Mouse (Mus musculus): ENCODE data around the gene Megf6.

The Megf6 gene

GRCm38 (mm10) chr4:154159961-154160537 is 10.5 kb upstream of the Megf6 start:
- in situ Hi-C loops (cut with MboI) = no loop called here

- in situ Hi-C loops (cut with MboI) = no loop called here
Observed at GRCm38 (mm10) chr4:154160538-154161390, 9.8 kb upstream of the Megf6 start, which contains the start of gene Tprgl. Gene Tprgl, minus strand, starts transcription at chr4:154160666.

- in situ Hi-C loops (cut with MboI) = no loop called here
Observed at GRCm38 (mm10) chr4:154163296-154163695, 7.2 kb upstream of the Megf6 start.

- in situ Hi-C loops (cut with MboI) = no loop called here
Observed at GRCm38 (mm10) chr4:154167053-154167452, 3.5 kb upstream of the Megf6 start.

GRCm38 (mm10) chr4:154170021-154170420 is 509 bp upstream of the Megf6 start:
- in situ Hi-C loops (cut with MboI) = no loop called here

- in situ Hi-C loops (cut with MboI) = no loop called here
Observed at GRCm38 (mm10) chr4:154171151-154171930, 811 bp downstream of the Megf6 start.

- in situ Hi-C loops (cut with MboI) = no loop called here
Observed at GRCm38 (mm10) chr4:154171931-154172604, 1.5 kb downstream of the Megf6 start.

GRCm38 (mm10) chr4:154177257-154177656 is 6.7 kb downstream of the Megf6 start:
- in situ Hi-C loops (cut with MboI) = no loop called here

- in situ Hi-C loops (cut with MboI) = no loop called here
Observed at GRCm38 (mm10) chr4:154181001-154181400, 10.5 kb downstream of the Megf6 start.

- in situ Hi-C loops (cut with MboI) = no loop called here
Observed at GRCm38 (mm10) chr4:154183566-154183965, 13.0 kb downstream of the Megf6 start.

GRCm38 (mm10) chr4:154185001-154185400 is 14.5 kb downstream of the Megf6 start:
- in situ Hi-C loops (cut with MboI) = no loop called here

- in situ Hi-C loops (cut with MboI) = no loop called here
Observed at GRCm38 (mm10) chr4:154186002-154186537, 15.5 kb downstream of the Megf6 start.

- in situ Hi-C loops (cut with MboI) = no loop called here
Observed at GRCm38 (mm10) chr4:154188948-154189347, 18.4 kb downstream of the Megf6 start.

- in situ Hi-C loops (cut with MboI) = no loop called here
Observed at GRCm38 (mm10) chr4:154197961-154198360, 27.4 kb downstream of the Megf6 start.

GRCm38 (mm10) chr4:154198377-154198961 is 27.9 kb downstream of the Megf6 start:
- in situ Hi-C loops (cut with MboI) = no loop called here

- in situ Hi-C loops (cut with MboI) = no loop called here
Observed at GRCm38 (mm10) chr4:154201511-154201910, 31.0 kb downstream of the Megf6 start.

GRCm38 (mm10) chr4:154204532-154204931 is 34.0 kb downstream of the Megf6 start:
- in situ Hi-C loops (cut with MboI) = no loop called here

GRCm38 (mm10) chr4:154205392-154205791 is 34.9 kb downstream of the Megf6 start:
- in situ Hi-C loops (cut with MboI) = no loop called here

- in situ Hi-C loops (cut with MboI) = no loop called here
Observed at GRCm38 (mm10) chr4:154207261-154207660, 36.7 kb downstream of the Megf6 start.

- in situ Hi-C loops (cut with MboI) = no loop called here
Observed at GRCm38 (mm10) chr4:154209054-154209453, 38.5 kb downstream of the Megf6 start.

GRCm38 (mm10) chr4:154209825-154210224 is 39.3 kb downstream of the Megf6 start:
- in situ Hi-C loops (cut with MboI) = no loop called here
